Mouse (Mus musculus): Measurements from ENCODE around the gene Dusp5. TPM values are rescaled to one million over a fixed set of nuclear protein-coding genes. Genes with fewer than 3 reads are reported as not detected.

The Dusp5 gene
- polyA plus RNA-seq, 1 experiment, result 3.0 TPM

- H3K4me3 ChIP-seq (replicated peaks), result no peak overlapping the region
- TF ChIP-seq FLI1 (IDR thresholded peaks at IDR 0.05; ENCODE audit: low read length) (no peak), GATA1 (IDR thresholded peaks at IDR 0.05; ENCODE audit: borderline replicate concordance, low read length) (no peak)
- H3K9me3 ChIP-seq, result no peaks in the 10 kb centered on the region
- peaks cover 54% of the 10 kb centered on the region for H3K4me1 ChIP-seq
- peaks cover 39% of the 10 kb centered on the region for H3K27me3 ChIP-seq (replicated peaks)
- H3K36me3 ChIP-seq (replicated peaks; ENCODE audit: low read length), result peaks cover 9% of the 10 kb centered on the region
These were observed 8.1 kb downstream of the Dusp5 start for GRCm38 (mm10) chr19:53536731-53537666.

- Histone ChIP-seq H3K9me3 (no peaks in the 10 kb centered on the region), H3K27me3 (replicated peaks) (peaks cover 37% of the 10 kb centered on the region), H3K36me3 (replicated peaks; ENCODE audit: low read length) (peaks cover 9% of the 10 kb centered on the region), H3K4me1 (peaks cover 52% of the 10 kb centered on the region), H3K4me3 (replicated peaks) (no peak overlapping the region)
- TF ChIP-seq GATA1 (IDR thresholded peaks at IDR 0.05; ENCODE audit: borderline replicate concordance, low read length) (no peak), FLI1 (IDR thresholded peaks at IDR 0.05; ENCODE audit: low read length) (no peak)
These were observed 9.1 kb downstream of the Dusp5 start for GRCm38 (mm10) chr19:53538024-53538423.

- peaks cover 42% of the 10 kb centered on the region for H3K27me3 ChIP-seq (replicated peaks)
- H3K36me3 ChIP-seq (replicated peaks; ENCODE audit: low read length), result peaks cover 9% of the 10 kb centered on the region
- H3K9me3 ChIP-seq, result no peaks in the 10 kb centered on the region
- H3K4me1 ChIP-seq, result peaks cover 50% of the 10 kb centered on the region
- no peak overlapping the region for H3K4me3 ChIP-seq (replicated peaks)
- TF ChIP-seq FLI1 (IDR thresholded peaks at IDR 0.05; ENCODE audit: low read length), result no peak
- TF ChIP-seq GATA1 (IDR thresholded peaks at IDR 0.05; ENCODE audit: borderline replicate concordance, low read length), result no peak
These were observed 9.9 kb downstream of the Dusp5 start for GRCm38 (mm10) chr19:53538796-53539195.

GRCm38 (mm10) chr19:53539296-53539695 is 10.4 kb downstream of the Dusp5 start:
- no peaks in the 10 kb centered on the region for H3K9me3 ChIP-seq
- H3K4me1 ChIP-seq, result peaks cover 45% of the 10 kb centered on the region
- H3K4me3 ChIP-seq (replicated peaks), result no peak overlapping the region
- peaks cover 9% of the 10 kb centered on the region for H3K36me3 ChIP-seq (replicated peaks; ENCODE audit: low read length)
- TF ChIP-seq FLI1 (IDR thresholded peaks at IDR 0.05; ENCODE audit: low read length) (no peak), GATA1 (IDR thresholded peaks at IDR 0.05; ENCODE audit: borderline replicate concordance, low read length) (no peak)
- peaks cover 41% of the 10 kb centered on the region for H3K27me3 ChIP-seq (replicated peaks)

GRCm38 (mm10) chr19:53543602-53544001 is 14.7 kb downstream of the Dusp5 start:
- H3K4me3 ChIP-seq (replicated peaks), result no peak overlapping the region
- peaks cover 24% of the 10 kb centered on the region for H3K27me3 ChIP-seq (replicated peaks)
- no peaks in the 10 kb centered on the region for H3K9me3 ChIP-seq
- peaks cover 7% of the 10 kb centered on the region for H3K36me3 ChIP-seq (replicated peaks; ENCODE audit: low read length)
- peaks cover 17% of the 10 kb centered on the region for H3K4me1 ChIP-seq
- TF ChIP-seq GATA1 (IDR thresholded peaks at IDR 0.05; ENCODE audit: borderline replicate concordance, low read length) (no peak), FLI1 (IDR thresholded peaks at IDR 0.05; ENCODE audit: low read length) (no peak)

GRCm38 (mm10) chr19:53544923-53545561 is 16.1 kb downstream of the Dusp5 start:
- H3K4me1 ChIP-seq, result peaks cover 11% of the 10 kb centered on the region
- H3K4me3 ChIP-seq (replicated peaks), result no peak overlapping the region
- H3K36me3 ChIP-seq (replicated peaks; ENCODE audit: low read length), result peaks cover 7% of the 10 kb centered on the region
- no peaks in the 10 kb centered on the region for H3K9me3 ChIP-seq
- TF ChIP-seq GATA1 (IDR thresholded peaks at IDR 0.05; ENCODE audit: borderline replicate concordance, low read length) (no peak), FLI1 (IDR thresholded peaks at IDR 0.05; ENCODE audit: low read length) (no peak)
- peaks cover 22% of the 10 kb centered on the region for H3K27me3 ChIP-seq (replicated peaks)

- H3K9me3 ChIP-seq, result no peaks in the 10 kb centered on the region
- no peaks in the 10 kb centered on the region for H3K36me3 ChIP-seq (replicated peaks; ENCODE audit: low read length)
- TF ChIP-seq FLI1 (IDR thresholded peaks at IDR 0.05; ENCODE audit: low read length) (no peak), GATA1 (IDR thresholded peaks at IDR 0.05; ENCODE audit: borderline replicate concordance, low read length) (no peak)
- H3K27me3 ChIP-seq (replicated peaks), result peaks cover 14% of the 10 kb centered on the region
- peaks cover 15% of the 10 kb centered on the region for H3K4me1 ChIP-seq
- peak overlapping the region; percentile 53 for H3K4me3 ChIP-seq (replicated peaks)
These were observed 18.7 kb downstream of the Dusp5 start for GRCm38 (mm10) chr19:53547597-53547996.

- no peaks in the 10 kb centered on the region for H3K9me3 ChIP-seq
- peaks cover 5% of the 10 kb centered on the region for H3K27me3 ChIP-seq (replicated peaks)
- no peaks in the 10 kb centered on the region for H3K36me3 ChIP-seq (replicated peaks; ENCODE audit: low read length)
- H3K4me1 ChIP-seq, result peaks cover 33% of the 10 kb centered on the region
- no peak overlapping the region for H3K4me3 ChIP-seq (replicated peaks)
- TF ChIP-seq FLI1 (IDR thresholded peaks at IDR 0.05; ENCODE audit: low read length), result no peak
These were observed 22.1 kb downstream of the Dusp5 start for GRCm38 (mm10) chr19:53550972-53551371.

- Histone ChIP-seq H3K9me3 (no peaks in the 10 kb centered on the region), H3K36me3 (replicated peaks; ENCODE audit: low read length) (no peaks in the 10 kb centered on the region), H3K27me3 (replicated peaks) (peaks cover 5% of the 10 kb centered on the region), H3K4me3 (replicated peaks) (no peak overlapping the region), H3K4me1 (peaks cover 36% of the 10 kb centered on the region)
- TF ChIP-seq FLI1 (IDR thresholded peaks at IDR 0.05; ENCODE audit: low read length) (no peak), GATA1 (IDR thresholded peaks at IDR 0.05; ENCODE audit: borderline replicate concordance, low read length) (no peak)
These were observed 23.4 kb downstream of the Dusp5 start for GRCm38 (mm10) chr19:53552216-53552786.

GRCm38 (mm10) chr19:53552795-53553194 is 23.9 kb downstream of the Dusp5 start:
- TF ChIP-seq FLI1 (IDR thresholded peaks at IDR 0.05; ENCODE audit: low read length) (no peak), GATA1 (IDR thresholded peaks at IDR 0.05; ENCODE audit: borderline replicate concordance, low read length) (no peak)
- Histone ChIP-seq H3K27me3 (replicated peaks) (peaks cover 8% of the 10 kb centered on the region), H3K36me3 (replicated peaks; ENCODE audit: low read length) (no peaks in the 10 kb centered on the region), H3K4me3 (replicated peaks) (no peak overlapping the region), H3K9me3 (no peaks in the 10 kb centered on the region), H3K4me1 (peaks cover 35% of the 10 kb centered on the region)
